Mouse (Mus musculus): Measurements from ENCODE around the gene Mmab.

Mmab gene

DNA sequence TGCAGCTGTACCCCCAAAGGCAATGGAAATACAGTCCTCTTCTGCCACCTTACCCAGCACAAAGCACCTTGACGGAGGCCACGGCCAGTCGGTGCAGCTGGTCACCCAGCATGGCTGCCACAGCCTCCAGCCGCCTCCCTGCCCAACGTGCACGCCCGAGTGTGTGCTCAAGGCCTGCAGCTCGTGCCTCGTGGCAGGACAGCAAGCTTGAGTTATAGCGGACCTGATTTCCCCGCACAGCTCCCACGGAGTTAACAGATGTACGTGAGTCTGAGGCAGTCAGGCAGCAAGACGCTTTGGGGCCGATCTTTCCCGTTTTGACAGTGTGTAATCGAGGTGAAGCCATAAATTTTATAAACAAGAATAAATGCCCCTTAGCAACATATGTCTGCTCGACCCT, 15.2 kb downstream of the Mmab start:
- DNase-seq, result no peak

- no peak for DNase-seq
Observed at GRCm38 (mm10) chr5:114426732-114427131, 17.1 kb downstream of the Mmab start.

DNA sequence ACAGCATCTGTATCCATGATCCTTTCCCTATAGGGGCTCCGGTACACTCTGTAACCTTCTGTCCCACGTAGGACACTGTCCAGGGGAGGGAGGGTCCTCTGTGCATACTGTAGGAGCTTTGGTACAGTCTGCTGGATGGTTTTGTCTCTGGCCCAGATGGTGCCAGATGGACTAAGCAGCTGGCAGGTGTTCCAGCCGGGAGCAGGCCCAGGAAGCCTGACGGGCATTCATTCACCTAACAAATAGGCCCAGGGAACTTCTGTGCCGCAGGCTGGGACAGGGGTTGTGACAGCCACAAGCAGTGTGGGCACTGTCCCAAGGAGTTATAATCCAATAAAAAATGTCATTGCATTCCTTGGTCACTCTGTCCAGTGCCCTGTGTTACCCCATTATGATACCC, 19.9 kb downstream of the Mmab start:
- no peak for DNase-seq

DNA sequence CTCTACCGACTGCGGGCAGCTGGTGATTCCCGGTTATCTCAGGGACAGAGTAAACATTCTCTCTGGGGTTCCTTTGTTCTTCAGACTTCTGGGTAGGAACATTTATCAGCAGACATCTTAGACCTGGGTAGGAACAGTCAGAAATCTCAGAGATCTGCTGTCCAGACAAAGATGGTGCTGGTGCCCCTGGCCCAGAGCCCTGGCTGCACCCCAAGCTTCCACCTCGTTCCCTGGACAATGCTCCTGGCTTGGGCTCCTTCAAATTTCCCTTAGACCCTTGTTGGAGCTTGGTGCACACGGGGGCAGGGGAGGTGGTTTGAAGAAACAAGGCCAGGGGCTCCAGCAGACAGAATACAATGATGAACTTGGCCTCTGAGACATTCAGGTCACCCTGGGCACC, 21.3 kb downstream of the Mmab start:
- DNase-seq, result no peak

DNA sequence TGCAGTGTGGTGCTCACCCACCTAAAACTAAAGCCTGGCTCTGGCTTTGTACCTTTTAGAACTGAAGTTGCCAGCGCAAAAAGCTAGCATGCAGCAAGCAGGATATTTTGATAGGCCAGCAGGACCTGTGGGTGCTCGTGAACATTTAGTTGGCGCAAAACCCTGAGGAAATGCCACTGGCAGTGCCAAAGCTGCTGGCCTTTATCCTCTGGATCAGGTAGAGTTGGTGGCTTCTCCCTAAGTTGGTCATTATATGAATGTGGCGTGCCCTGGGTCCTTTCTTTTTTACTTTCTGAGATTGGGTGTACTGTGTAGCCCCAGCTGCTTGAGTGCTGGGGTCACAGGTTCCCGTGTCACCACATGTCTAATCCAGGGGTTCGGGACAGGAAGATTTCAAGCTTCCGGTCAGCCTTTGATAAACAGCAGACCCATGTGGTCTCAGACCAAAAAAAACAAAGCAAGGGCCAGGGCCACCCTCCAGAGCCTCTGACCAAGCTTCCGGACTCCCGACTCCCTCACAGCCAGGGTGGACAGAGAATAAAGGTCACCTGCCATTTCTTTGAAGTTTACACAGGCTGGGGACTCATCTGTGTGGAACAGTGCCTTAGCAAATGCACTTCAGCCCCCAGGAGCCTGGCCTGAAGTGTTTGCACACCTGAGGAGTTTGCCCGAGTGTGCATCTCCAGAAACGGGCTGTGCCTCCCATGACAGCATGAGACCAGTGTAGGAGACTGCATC, 22.1 kb downstream of the Mmab start:
- peak in 1 of 2 experiments; percentile 14 for DNase-seq

DNA sequence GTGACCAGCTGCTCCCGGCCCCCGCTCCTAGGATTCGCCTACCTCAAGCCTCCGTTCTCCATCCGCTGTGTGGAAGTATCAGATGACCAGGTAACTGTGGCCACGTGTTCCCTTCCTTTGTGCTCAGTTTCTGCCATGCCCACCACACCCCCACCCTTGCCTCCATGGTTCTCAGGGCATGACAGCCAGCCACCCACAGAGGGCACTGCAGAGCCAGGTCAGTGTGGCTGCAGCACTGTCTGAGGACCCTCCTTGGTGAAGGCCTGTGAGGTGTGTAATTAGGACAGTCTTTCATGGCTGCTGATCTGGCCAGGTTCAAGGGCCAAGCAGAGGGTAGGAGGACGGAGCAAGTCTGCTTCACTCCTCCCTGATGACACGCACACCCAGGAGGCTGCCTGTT, 25.3 kb downstream of the Mmab start:
- DNase-seq, result no peak

GRCm38 (mm10) chr5:114416855-114417254, 27.0 kb downstream of the Mmab start:
- no peak for DNase-seq

DNA sequence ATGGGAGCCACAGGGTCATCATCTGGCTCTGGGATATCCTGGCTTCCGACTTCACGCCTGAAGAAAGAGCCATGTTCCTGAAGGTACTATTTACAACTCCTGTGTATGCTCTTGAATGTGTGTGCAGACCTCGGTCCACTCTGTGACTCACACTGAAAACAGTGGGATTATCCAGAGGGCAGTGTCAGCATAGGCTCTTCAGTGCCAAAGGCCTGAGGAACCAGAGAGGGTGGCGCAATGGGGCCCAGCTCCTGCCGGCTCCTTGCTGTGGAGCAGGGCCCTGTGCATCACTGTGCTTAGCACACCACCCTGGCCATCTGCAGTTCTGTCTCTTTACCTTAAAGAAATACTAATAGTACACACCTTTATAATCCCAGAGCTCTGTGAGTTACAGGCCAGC, 28.3 kb downstream of the Mmab start:
- no peak for DNase-seq

DNA sequence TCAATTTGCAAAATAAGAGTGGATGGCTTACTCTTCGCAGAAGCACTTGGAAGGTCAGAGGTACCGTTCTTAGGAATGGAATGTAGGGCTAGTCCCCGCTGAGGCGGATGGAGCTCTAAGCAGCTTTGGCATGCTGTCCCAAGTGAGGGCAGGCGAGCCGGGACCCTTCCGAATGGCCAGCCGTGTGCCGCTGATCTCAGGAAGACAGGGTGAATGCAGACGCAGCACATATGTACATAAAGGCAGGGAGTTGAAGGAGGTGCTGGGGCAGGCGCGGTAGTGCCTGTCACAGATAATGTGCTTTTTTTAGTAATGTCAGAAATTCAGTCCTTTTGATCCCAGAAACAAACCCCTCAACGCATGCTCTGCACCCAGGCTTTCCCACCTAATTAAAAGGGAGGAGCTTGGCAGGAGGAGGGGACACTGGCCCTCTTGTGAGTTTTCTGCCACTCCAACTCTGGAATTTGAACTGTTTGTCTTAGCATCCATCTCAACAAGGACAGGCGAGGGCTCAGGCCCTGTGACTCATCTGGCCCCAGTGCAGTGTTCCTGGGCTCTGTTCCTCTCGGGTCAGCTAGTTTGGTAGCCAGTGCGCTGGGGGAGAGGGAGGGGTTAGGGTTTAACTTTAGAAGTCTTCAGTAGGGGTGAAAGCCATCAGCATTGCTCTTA, 30.7 kb downstream of the Mmab start:
- peak; percentile 42 to 66 for DNase-seq

GRCm38 (mm10) chr5:114412361-114412998, 31.4 kb downstream of the Mmab start:
- DNase-seq, result no peak

GRCm38 (mm10) chr5:114410429-114410828, 33.4 kb downstream of the Mmab start:
- no peak for DNase-seq

- DNase-seq, result no peak
Observed at GRCm38 (mm10) chr5:114408846-114409245, 35.0 kb downstream of the Mmab start.

- no peak for DNase-seq
Observed at GRCm38 (mm10) chr5:114407810-114408209, 36.0 kb downstream of the Mmab start.

GRCm38 (mm10) chr5:114407269-114407668, 36.6 kb downstream of the Mmab start:
- DNase-seq, result no peak

DNA sequence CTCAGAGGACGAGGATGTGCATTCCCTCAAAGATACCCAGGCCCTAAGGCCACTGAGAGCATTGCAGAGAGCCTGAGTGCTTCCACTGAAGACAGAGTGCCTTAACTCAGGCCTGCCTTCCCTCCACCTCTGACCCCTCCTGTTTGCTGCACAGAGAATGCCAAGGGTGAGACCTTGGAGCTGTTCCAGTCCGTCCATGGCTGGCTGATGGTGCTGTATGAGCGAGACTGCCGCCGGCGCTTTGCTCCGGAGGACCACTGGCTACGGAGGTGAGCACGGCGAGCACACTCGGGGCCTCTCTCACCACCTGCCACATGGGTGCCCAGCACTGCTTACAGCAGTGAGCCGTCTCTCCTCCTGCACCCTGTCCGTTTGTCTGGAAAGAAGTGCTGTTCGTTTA, 37.3 kb downstream of the Mmab start:
- no peak for DNase-seq

DNA sequence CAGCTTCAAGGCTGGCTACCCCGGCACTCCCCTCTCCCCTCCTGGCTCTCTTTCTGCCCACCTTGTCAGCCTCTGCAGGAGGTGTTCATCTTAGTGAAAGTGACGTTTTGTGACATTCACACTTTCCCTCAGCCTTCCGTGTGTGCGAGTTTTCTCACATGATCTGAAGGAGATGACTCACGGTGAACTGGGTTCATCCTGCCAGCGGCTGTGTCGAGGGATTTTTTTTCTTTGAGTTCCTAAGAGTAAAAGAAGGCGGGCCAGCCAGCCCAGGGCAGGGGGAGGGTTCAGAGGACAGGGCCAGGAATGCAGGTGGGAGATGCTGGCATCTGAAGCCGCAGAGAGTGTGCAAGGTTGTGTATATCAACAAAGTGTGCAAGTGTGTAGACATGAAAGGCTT, 50.7 kb downstream of the Mmab start:
- DNase-seq, result no peak

- no peak for DNase-seq
Observed at GRCm38 (mm10) chr5:114384448-114384847, 59.4 kb downstream of the Mmab start.

DNA sequence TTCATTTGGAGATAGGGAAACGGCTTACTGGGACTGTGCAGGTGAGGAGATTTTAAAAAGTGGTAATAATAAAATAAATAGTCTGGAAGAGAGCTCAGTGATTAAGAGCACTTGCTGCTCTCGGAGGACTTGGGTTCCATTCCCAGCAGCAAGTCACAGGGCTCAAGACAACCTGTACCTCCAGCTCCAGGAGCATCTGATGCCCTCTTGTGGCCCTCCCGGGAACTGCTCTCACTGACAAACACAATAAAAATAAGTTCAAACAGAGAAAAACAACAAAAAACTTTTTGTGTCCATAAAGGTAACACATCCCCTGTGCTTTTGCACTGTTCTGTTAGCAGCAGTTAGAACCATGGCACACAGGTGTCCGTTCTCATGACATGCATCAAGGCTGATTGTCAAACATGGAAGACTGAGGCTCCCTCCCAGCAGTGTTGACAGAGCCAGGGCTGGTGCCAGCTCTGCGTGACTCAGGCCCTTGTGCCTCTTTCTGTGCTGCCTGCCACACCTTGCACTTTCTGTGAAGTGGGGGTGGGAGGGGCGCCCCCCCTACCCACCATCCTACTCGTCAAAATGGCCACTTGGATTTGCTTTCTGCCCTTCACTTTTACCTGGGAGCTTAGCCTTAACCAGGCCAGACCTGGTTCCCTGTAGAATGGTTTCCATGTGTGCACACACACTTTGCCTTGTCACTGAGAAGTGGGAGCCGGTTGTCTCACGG, 60.5 kb downstream of the Mmab start:
- DNase-seq, result peak in 1 of 2 experiments; percentile 55
